Mouse (Mus musculus) E14TG2a.4 (cell line): Measurements from ENCODE around the gene Lyst.

ENCODE experiments used
- H3K27me3 ChIP-seq: 2 replicates; pipeline ENCODE4 v1.6.1; 2014; ENCODE audit warnings: low read length, control low read depth; ENCODE audit not compliant: insufficient read depth
- H3K36me3 ChIP-seq: 2 replicates; pipeline ENCODE4 v1.6.1; 2014; ENCODE audit warnings: low read length, control low read depth; ENCODE audit not compliant: insufficient read depth
- H3K4me1 ChIP-seq: replicated peaks from 2 replicates; pipeline ENCODE4 v1.6.1; 2014; ENCODE audit warnings: low read depth, low read length, control low read depth
- H3K4me3 ChIP-seq: replicated peaks from 2 replicates; pipeline ENCODE4 v1.5.1; 2014; ENCODE audit warnings: mild to moderate bottlenecking, low read length
- H3K9me3 ChIP-seq: 2 replicates; pipeline ENCODE4 v1.6.1; 2014; ENCODE audit warnings: low read length, control low read depth
- CTCF ChIP-seq: conservative IDR thresholded peaks from 2 replicates; pipeline ENCODE4 v1.5.1; 2014; ENCODE audit warnings: low read length
- NANOG ChIP-seq: IDR thresholded peaks from 2 replicates; pipeline ENCODE4 v1.6.1; 2014; ENCODE audit warnings: borderline replicate concordance, low read length, mixed read lengths
- POU5F1 ChIP-seq: IDR thresholded peaks from 2 replicates; pipeline ENCODE4 v1.6.1; 2014; ENCODE audit warnings: low read length, borderline replicate concordance

Gene Lyst

DNA sequence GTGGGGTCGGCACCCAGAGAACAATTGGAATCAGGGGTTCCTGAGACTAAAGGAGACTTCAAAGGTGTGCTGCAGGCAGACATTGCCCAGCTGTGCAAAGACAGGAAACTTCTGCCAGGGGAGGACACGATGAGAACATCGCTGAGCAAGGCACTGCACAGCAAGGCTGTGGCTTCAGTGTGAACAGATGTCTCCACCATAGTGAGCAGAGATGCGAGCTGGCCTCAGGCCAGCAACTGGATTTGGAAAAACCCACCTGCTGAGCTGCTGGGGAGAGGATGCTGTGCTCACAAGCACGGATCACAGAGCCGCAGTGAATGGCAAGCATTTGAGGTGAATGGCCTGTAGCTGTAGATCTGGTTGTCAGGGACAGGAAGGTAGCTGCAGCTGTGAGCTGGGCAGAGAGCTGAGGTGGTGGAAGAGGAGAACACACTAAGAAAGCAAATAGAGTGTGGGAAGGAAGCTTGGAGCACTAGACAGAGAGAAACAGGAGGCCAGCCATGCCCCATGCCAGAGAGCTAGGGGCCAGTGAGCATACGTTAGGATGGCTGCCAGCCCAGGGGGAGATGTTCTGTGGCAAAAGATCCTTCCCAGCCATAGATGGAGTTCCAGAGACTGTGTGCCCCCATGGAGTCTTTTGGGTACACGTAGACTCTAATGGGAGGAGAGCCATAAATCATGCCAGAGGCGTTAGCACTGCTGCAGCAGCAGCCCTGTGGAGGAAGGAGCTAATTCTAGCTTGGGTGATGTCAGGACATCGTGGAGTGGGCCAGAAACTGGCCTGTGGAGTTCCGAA is 218.3 kb downstream of the Lyst start:
- no peak for TF ChIP-seq CTCF
- no peak for TF ChIP-seq POU5F1
- no peak for TF ChIP-seq NANOG
- no peaks in the 10 kb centered on the region; the same call in 1 of the 2 replicates for H3K27me3 ChIP-seq
- peaks cover 29% of the 10 kb centered on the region for H3K4me1 ChIP-seq

GRCm38 (mm10) chr13:13810885-13811284 is 220.7 kb downstream of the Lyst start:
- TF ChIP-seq POU5F1 (no peak), CTCF (no peak), NANOG (no peak)
- no peaks in the 10 kb centered on the region for H3K36me3 ChIP-seq
- H3K4me3 ChIP-seq: no peak overlapping the region
- H3K9me3 ChIP-seq: no peaks in the 10 kb centered on the region
- no peaks in the 10 kb centered on the region; the same call in 1 of the 2 replicates for H3K27me3 ChIP-seq
- H3K4me1 ChIP-seq: peaks cover 26% of the 10 kb centered on the region

More for the DNA sequence above, 218.3 kb downstream of the Lyst start:
- no peaks in the 10 kb centered on the region for H3K9me3 ChIP-seq
- no peaks in the 10 kb centered on the region for H3K36me3 ChIP-seq
- no peak overlapping the region for H3K4me3 ChIP-seq

GRCm38 (mm10) chr13:13818696-13819095 is 228.5 kb downstream of the Lyst start:
- Histone ChIP-seq H3K27me3 (no peaks in the 10 kb centered on the region), H3K9me3 (no peaks in the 10 kb centered on the region), H3K36me3 (no peaks in the 10 kb centered on the region), H3K4me3 (no peak overlapping the region), H3K4me1 (no peaks in the 10 kb centered on the region)
- TF ChIP-seq CTCF (no peak), POU5F1 (no peak), NANOG (no peak)

GRCm38 (mm10) chr13:13820234-13821123 is 230.3 kb downstream of the Lyst start:
- no peak overlapping the region for H3K4me3 ChIP-seq
- TF ChIP-seq NANOG (no peak), CTCF (no peak), POU5F1 (no peak)
- H3K4me1 ChIP-seq: no peaks in the 10 kb centered on the region
- no peaks in the 10 kb centered on the region for H3K27me3 ChIP-seq
- no peaks in the 10 kb centered on the region for H3K36me3 ChIP-seq
- no peaks in the 10 kb centered on the region for H3K9me3 ChIP-seq

- no peaks in the 10 kb centered on the region for H3K36me3 ChIP-seq
- H3K4me1 ChIP-seq: no peaks in the 10 kb centered on the region
- no peak for TF ChIP-seq NANOG
- TF ChIP-seq POU5F1: no peak
- no peak for TF ChIP-seq CTCF
- no peaks in the 10 kb centered on the region for H3K9me3 ChIP-seq
- no peaks in the 10 kb centered on the region for H3K27me3 ChIP-seq
- H3K4me3 ChIP-seq: no peak overlapping the region
Measured at GRCm38 (mm10) chr13:13824946-13825345, 234.7 kb downstream of the Lyst start.

- no peaks in the 10 kb centered on the region for H3K27me3 ChIP-seq
- no peak overlapping the region for H3K4me3 ChIP-seq
- no peak for TF ChIP-seq POU5F1
- no peak for TF ChIP-seq CTCF
- TF ChIP-seq NANOG: no peak
- H3K9me3 ChIP-seq: no peaks in the 10 kb centered on the region
- no peaks in the 10 kb centered on the region for H3K36me3 ChIP-seq
- H3K4me1 ChIP-seq: no peaks in the 10 kb centered on the region
Measured at GRCm38 (mm10) chr13:13826533-13826932, 236.3 kb downstream of the Lyst start.

GRCm38 (mm10) chr13:13828125-13828524 is 237.9 kb downstream of the Lyst start:
- no peak for TF ChIP-seq POU5F1
- no peak for TF ChIP-seq NANOG
- TF ChIP-seq CTCF: no peak
- no peaks in the 10 kb centered on the region for H3K4me1 ChIP-seq
- H3K4me3 ChIP-seq: no peak overlapping the region

More at GRCm38 (mm10) chr13:13828125-13828524, 237.9 kb downstream of the Lyst start:
- Histone ChIP-seq H3K9me3 (no peaks in the 10 kb centered on the region), H3K36me3 (no peaks in the 10 kb centered on the region), H3K27me3 (no peaks in the 10 kb centered on the region)
